Mouse (Mus musculus): ENCODE measurements around the gene Dppa1. TPM values are rescaled to one million over a fixed set of nuclear protein-coding genes. Genes with fewer than 3 reads are reported as not detected.

Dppa1 gene
- polyA plus RNA-seq, 1 experiment from 2014 or later, result not detected

DNA sequence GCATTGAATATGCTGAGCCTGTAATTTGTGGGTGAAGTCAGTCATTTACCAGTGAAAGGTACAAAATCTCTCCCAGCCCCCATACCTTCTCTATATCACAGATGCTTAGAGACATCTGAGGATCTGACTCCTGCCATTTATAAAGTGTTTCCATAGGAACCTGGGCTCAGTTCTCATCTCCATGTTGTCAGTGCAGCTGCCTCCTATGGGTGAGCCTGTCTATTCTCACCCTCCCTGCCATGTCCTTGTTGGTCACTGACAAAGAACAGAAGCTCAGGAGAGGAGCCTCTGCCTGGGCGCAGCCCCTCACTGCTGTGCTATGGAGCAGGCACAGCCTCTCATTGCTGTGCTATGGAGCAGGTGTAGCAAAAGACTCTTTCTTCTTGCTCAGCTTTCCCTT, 9.1 kb downstream of the Dppa1 start:
- no peaks in the 10 kb centered on the region for H3K4me1 ChIP-seq
- no peaks in the 10 kb centered on the region for H3K36me3 ChIP-seq
- no peak overlapping the region for H3K4me3 ChIP-seq
- WGBS, result 77% methylated on average over 1 of the region's 1 CpGs
- no peaks in the 10 kb centered on the region for H3K27me3 ChIP-seq
- no peak overlapping the region for H3K27ac ChIP-seq (replicated peaks)
- peak; percentile 55; the same call in 1 of the 2 replicates for ATAC-seq (replicated peaks)
- no peak overlapping the region for H3K4me2 ChIP-seq (replicated peaks)
- no peak overlapping the region for H3K9ac ChIP-seq (replicated peaks)
- no peaks in the 10 kb centered on the region for H3K9me3 ChIP-seq

- WGBS, result 72% methylated on average over 2 of the region's 2 CpGs
- no peak overlapping the region for H3K4me2 ChIP-seq (replicated peaks)
- H3K27ac ChIP-seq (replicated peaks), result no peak overlapping the region
- no peak overlapping the region for H3K9ac ChIP-seq (replicated peaks)
- no peak overlapping the region for H3K4me3 ChIP-seq
- no peaks in the 10 kb centered on the region for H3K9me3 ChIP-seq
- H3K36me3 ChIP-seq, result no peaks in the 10 kb centered on the region
- H3K4me1 ChIP-seq, result no peaks in the 10 kb centered on the region
- H3K27me3 ChIP-seq, result no peaks in the 10 kb centered on the region
- no peak for ATAC-seq (replicated peaks)
Measured at GRCm38 (mm10) chr11:46592416-46592815, 36.6 kb downstream of the Dppa1 start.

DNA sequence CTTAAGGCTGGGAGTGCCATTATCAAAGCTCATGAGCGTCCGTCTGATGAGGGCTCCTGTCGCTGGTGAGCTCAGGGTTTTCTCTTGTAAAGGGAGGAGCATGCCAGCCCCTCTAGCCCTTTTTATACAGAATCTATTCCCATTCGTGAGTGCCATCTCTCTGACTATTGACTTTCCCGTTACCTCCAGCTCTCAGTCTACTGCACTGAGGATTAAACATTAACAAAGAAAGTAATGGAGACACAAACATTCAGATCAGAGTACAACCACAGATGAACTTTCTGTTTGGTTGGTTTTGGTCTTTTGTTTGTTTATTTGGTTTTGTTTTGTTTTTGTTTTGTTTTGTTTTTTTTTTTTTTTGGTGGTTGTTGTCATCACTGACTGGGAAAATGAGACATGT, 46.3 kb downstream of the Dppa1 start:
- no peaks in the 10 kb centered on the region for H3K9me3 ChIP-seq
- WGBS, result 80% methylated on average over 5 of the region's 5 CpGs
- H3K9ac ChIP-seq (replicated peaks), result no peak overlapping the region
- H3K4me3 ChIP-seq, result no peak overlapping the region
- no peaks in the 10 kb centered on the region for H3K27me3 ChIP-seq
- ATAC-seq (replicated peaks), result no peak
- no peaks in the 10 kb centered on the region for H3K36me3 ChIP-seq
- H3K4me2 ChIP-seq (replicated peaks), result no peak overlapping the region
- no peaks in the 10 kb centered on the region for H3K4me1 ChIP-seq
- no peak overlapping the region for H3K27ac ChIP-seq (replicated peaks)

GRCm38 (mm10) chr11:46580428-46580827, 48.6 kb downstream of the Dppa1 start:
- H3K27me3 ChIP-seq, result no peaks in the 10 kb centered on the region
- no peaks in the 10 kb centered on the region for H3K36me3 ChIP-seq
- no peak overlapping the region for H3K4me2 ChIP-seq (replicated peaks)
- H3K9me3 ChIP-seq, result no peaks in the 10 kb centered on the region
- no peaks in the 10 kb centered on the region for H3K4me1 ChIP-seq
- no peak overlapping the region for H3K4me3 ChIP-seq
- ATAC-seq (replicated peaks), result no peak
- WGBS, result 89% methylated on average over 3 of the region's 3 CpGs
- no peak overlapping the region for H3K9ac ChIP-seq (replicated peaks)
- H3K27ac ChIP-seq (replicated peaks), result no peak overlapping the region

DNA sequence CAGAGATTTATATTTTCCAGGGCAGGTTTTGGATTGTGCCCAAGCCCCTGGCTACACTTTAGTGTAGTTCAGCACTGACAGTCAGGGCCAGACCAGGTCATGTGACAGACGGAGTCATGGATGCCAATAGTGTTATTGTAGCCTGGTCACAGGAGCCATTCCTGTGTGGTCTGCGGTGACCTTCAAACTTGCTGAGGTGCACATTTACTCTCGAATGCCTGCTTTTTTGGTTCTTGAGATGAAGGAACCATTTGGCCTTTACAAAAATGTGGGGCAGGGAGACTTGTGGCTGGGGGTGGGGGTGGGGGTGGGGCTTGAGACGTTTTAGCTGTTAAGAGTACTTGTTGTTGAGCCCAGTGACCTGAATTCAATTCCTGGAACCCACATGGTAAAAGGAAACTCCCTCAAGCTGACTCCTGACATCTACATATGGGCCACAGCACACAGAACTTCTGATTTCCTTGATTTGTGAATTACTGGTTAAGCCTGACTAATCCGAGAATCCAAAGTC, 50.2 kb downstream of the Dppa1 start:
- no peaks in the 10 kb centered on the region for H3K9me3 ChIP-seq
- WGBS, result 72% methylated on average over 5 of the region's 5 CpGs
- ATAC-seq (replicated peaks), result no peak

DNA sequence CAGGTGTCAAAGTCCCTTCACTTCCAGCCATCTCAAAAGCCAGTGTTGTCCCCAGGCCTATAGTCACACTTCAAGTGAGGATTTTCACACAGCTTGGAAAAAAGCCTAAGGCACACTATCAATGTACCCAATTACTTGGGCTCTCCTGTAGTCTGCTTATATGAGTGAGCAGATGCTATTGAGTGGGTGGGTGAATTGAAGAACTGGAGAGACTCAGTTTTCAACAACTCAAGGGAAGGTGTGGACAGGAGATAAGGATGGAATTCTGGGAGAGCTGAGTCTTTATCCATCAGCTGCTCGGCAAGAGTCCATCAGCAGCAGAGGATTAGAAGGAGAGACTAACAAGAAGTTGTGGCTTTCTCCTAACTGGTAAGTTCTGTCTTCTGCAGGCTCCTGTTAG, 57.7 kb downstream of the Dppa1 start, which contains the start of gene BC053393:
BC053393 (plus strand) TSS at position 210 of the 400 bp plus-strand sequence.
- H3K4me3 ChIP-seq, result no peak within 1 kb of the TSS

More for the DNA sequence above, 50.2 kb downstream of the Dppa1 start:
- no peaks in the 10 kb centered on the region for H3K27me3 ChIP-seq
- H3K36me3 ChIP-seq, result no peaks in the 10 kb centered on the region
- no peak overlapping the region for H3K4me3 ChIP-seq
- no peak overlapping the region for H3K9ac ChIP-seq (replicated peaks)
- H3K4me2 ChIP-seq (replicated peaks), result no peak overlapping the region
- no peak overlapping the region for H3K27ac ChIP-seq (replicated peaks)
- no peaks in the 10 kb centered on the region for H3K4me1 ChIP-seq

GRCm38 (mm10) chr11:46569107-46569506, 60.0 kb downstream of the Dppa1 start:
- 82% methylated on average over 1 of the region's 1 CpGs for WGBS
- no peak for ATAC-seq (replicated peaks)
- H3K4me2 ChIP-seq (replicated peaks), result no peak overlapping the region

More for the DNA sequence above, 57.7 kb downstream of the Dppa1 start, which contains the start of gene BC053393:
- ATAC-seq (replicated peaks), result no peak
- Histone ChIP-seq H3K9ac (replicated peaks) (no peak within 1 kb of the TSS), H3K27me3 (no peaks in the 10 kb centered on the region), H3K36me3 (no peaks in the 10 kb centered on the region), H3K27ac (replicated peaks) (no peak within 1 kb of the TSS), H3K4me2 (replicated peaks) (no peak within 1 kb of the TSS), H3K9me3 (no peaks in the 10 kb centered on the region), H3K4me1 (no peaks in the 10 kb centered on the region)
- 83% methylated on average over 1 of the region's 1 CpGs for WGBS

GRCm38 (mm10) chr11:46565967-46566366, 63.1 kb downstream of the Dppa1 start:
- Histone ChIP-seq H3K9ac (replicated peaks) (no peak overlapping the region), H3K36me3 (no peaks in the 10 kb centered on the region), H3K4me1 (no peaks in the 10 kb centered on the region), H3K4me3 (no peak overlapping the region), H3K4me2 (replicated peaks) (no peak overlapping the region), H3K27ac (replicated peaks) (no peak overlapping the region), H3K27me3 (no peaks in the 10 kb centered on the region), H3K9me3 (no peaks in the 10 kb centered on the region)
- 95% methylated on average over 2 of the region's 2 CpGs for WGBS
- no peak for ATAC-seq (replicated peaks)

More at GRCm38 (mm10) chr11:46569107-46569506, 60.0 kb downstream of the Dppa1 start:
- H3K27me3 ChIP-seq, result no peaks in the 10 kb centered on the region
- H3K4me3 ChIP-seq, result no peak overlapping the region
- no peaks in the 10 kb centered on the region for H3K36me3 ChIP-seq
- H3K27ac ChIP-seq (replicated peaks), result no peak overlapping the region
- no peak overlapping the region for H3K9ac ChIP-seq (replicated peaks)
- no peaks in the 10 kb centered on the region for H3K4me1 ChIP-seq
- H3K9me3 ChIP-seq, result no peaks in the 10 kb centered on the region

DNA sequence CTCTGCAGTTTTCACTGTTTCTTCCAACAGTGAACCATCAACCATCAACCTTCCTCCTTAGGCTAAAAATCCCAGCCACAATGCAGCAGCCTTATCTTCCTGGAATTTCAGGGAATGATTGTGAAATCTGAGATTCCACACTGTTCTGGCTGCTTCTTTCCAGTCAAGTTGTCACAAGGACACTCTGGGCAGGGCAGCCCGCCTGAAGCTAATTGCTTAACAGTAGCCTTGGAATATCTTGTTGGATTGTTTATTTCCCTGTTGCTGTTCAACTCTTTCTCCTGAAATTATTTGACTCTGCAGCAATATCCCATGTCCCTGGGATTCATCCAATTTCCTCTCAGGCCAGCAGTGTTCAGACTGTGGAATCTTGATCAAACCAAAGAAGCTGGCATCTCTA, 64.4 kb downstream of the Dppa1 start:
- H3K9me3 ChIP-seq, result no peaks in the 10 kb centered on the region
- H3K4me1 ChIP-seq, result no peaks in the 10 kb centered on the region
- H3K27ac ChIP-seq (replicated peaks), result no peak overlapping the region
- H3K9ac ChIP-seq (replicated peaks), result no peak overlapping the region
- no peak overlapping the region for H3K4me2 ChIP-seq (replicated peaks)
- ATAC-seq (replicated peaks), result no peak
- H3K36me3 ChIP-seq, result no peaks in the 10 kb centered on the region
- H3K4me3 ChIP-seq, result no peak overlapping the region
- WGBS, result 86% methylated on average over 1 of the region's 1 CpGs
- H3K27me3 ChIP-seq, result no peaks in the 10 kb centered on the region

DNA sequence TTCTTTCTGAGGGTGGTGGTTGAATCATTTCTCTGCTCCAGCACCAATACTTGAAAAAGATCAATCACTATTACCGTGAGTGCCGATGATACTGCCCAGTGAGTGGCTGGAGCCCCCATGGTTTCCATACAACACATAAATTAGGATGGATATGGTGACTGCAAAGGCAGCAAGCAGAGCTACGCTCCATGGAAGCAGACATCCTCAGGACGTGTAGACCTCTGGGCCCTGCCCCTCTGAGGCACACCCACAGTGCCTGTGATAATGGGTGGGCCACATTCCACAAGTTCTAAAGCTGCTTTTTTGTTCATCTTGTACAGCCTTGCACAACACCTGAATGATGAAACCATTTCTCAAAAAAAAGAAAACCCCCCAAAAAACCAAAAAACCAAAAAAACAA, 68.0 kb downstream of the Dppa1 start:
- 89% methylated on average over 4 of the region's 4 CpGs for WGBS
- H3K27me3 ChIP-seq, result no peaks in the 10 kb centered on the region
- no peak for ATAC-seq (replicated peaks)

More for the DNA sequence above, 68.0 kb downstream of the Dppa1 start:
- H3K9me3 ChIP-seq, result no peaks in the 10 kb centered on the region
- H3K4me1 ChIP-seq, result no peaks in the 10 kb centered on the region
- H3K27ac ChIP-seq (replicated peaks), result no peak overlapping the region
- no peak overlapping the region for H3K9ac ChIP-seq (replicated peaks)
- H3K4me3 ChIP-seq, result no peak overlapping the region
- no peaks in the 10 kb centered on the region for H3K36me3 ChIP-seq
- H3K4me2 ChIP-seq (replicated peaks), result no peak overlapping the region

Other genes with a start within 250 kb of the Dppa1 start
- not detected in 2 replicates for gene Itk, start 239.7 kb downstream of the Dppa1 start, polyA plus RNA-seq (2015; fragmentation: Nextera tagmentation; extraction: Ambion mirVana)
- gene Fam71b, start 232.7 kb downstream of the Dppa1 start, polyA plus RNA-seq (2015; fragmentation: Nextera tagmentation; extraction: Ambion mirVana), result not detected in 2 replicates
- gene Med7, start 192.3 kb downstream of the Dppa1 start, polyA plus RNA-seq (2015; fragmentation: Nextera tagmentation; extraction: Ambion mirVana), result 78.5 and 83.2 TPM in 2 replicates
- gene Havcr2, start 174.3 kb downstream of the Dppa1 start, polyA plus RNA-seq (2015; fragmentation: Nextera tagmentation; extraction: Ambion mirVana), result 0.18 and 0.42 TPM in 2 replicates
- gene Gm12169, start 105.0 kb downstream of the Dppa1 start, polyA plus RNA-seq (2015; fragmentation: Nextera tagmentation; extraction: Ambion mirVana), result not detected in 2 replicates
- gene BC053393, start 57.7 kb downstream of the Dppa1 start, polyA plus RNA-seq (2015; fragmentation: Nextera tagmentation; extraction: Ambion mirVana), result not detected in 2 replicates
- gene Timd2, start 77.8 kb upstream of the Dppa1 start, polyA plus RNA-seq (2015; fragmentation: Nextera tagmentation; extraction: Ambion mirVana), result 0.09 TPM in 1 of 2 replicates, not detected in the other
- gene Havcr1, start 105.8 kb upstream of the Dppa1 start, polyA plus RNA-seq (2015; fragmentation: Nextera tagmentation; extraction: Ambion mirVana), result not detected in 2 replicates
- gene Timd4, start 181.5 kb upstream of the Dppa1 start, polyA plus RNA-seq (2015; fragmentation: Nextera tagmentation; extraction: Ambion mirVana), result not detected in 2 replicates

Measured in forebrain, embryonic 15.5 days (tissue).